Mouse (Mus musculus) cerebellum, postnatal 10 days (tissue): ENCODE measurements at regions not wholly inside any gene's neighbourhood (a gene's known extent, or its start where the extent isn't known, plus 50 kb on each side); places are given as distances from the start of the nearest gene placed in this dataset.
A peak's percentile ranks its signal among the peaks of the same experiment; 100 is the strongest.

Experiments
- DNase-seq, 2 experiments: peaks; one replicate each; pipeline ENCODE4 v3.0.0; 2021; ENCODE audit warnings: mixed read lengths in 2 of 2

DNA sequence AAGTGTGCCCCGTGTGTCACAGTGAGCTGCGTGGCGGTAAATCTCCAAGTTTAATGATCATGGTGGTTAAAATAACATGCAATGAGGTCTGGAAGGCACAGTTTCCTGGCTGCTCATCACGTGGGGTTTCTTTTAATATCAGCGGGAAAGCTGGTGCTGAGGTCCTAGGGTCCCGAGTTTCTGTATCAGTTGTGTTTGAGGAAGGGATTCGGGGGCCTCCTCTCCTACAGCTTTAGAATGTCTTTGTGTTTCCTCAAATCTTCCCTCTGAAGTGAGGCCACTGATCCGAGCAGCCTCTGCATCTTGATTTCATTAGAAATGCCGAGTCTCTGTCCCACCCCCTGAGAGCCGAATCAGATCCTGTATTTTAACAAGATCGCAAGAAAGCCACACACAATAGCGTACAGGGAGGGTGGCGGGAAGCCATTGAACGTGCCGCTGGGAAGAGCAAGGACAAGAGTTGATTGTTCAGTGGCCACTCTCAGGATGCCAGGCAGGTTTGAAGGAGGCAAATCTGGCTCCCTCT lies 215.5 kb downstream of the Ppp4r2 start:
- peak in 1 of 2 experiments; percentile 10 for DNase-seq

DNA sequence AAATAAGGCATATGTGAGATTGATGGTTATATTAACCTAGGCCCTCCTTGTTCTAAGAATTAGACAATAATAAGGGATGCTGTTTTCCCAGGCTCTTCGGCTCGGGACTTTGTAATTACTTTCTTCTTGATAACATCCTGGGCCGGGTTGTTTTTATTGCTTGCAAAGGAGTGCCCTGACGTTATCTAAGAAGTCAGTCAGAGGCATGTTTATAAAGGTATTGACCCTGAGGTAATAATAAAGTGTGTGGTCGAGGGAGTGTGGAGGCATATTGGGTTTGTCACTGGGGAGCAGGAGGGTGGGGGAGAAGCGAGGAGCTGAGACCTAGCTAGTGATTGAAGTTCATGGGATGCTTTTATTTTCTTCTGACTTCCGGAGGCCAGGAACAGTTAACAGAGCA lies 221.5 kb downstream of the Ppp4r2 start:
- DNase-seq = no peak

DNA sequence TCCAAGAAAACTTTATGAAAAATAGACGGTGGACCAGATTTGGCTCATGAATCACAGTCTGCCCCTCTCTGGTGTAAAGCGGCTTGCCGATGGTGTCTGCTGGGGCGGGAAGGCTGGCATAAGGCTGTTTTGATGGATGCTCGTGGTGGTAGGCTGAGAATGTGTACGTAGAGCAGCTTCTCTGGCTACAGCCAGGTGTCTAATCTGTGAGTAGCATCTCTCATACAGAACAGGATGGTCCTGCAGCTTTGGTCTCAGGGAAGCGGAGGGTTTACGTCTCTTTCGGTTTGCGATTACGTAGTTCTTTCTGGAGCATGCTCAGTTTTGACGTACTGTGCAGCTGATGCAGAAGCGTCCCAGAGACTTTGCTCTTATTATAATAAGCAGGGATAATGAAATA lies 222.9 kb downstream of the Ppp4r2 start:
- peak in 1 of 2 experiments; percentile 9 for DNase-seq

DNA sequence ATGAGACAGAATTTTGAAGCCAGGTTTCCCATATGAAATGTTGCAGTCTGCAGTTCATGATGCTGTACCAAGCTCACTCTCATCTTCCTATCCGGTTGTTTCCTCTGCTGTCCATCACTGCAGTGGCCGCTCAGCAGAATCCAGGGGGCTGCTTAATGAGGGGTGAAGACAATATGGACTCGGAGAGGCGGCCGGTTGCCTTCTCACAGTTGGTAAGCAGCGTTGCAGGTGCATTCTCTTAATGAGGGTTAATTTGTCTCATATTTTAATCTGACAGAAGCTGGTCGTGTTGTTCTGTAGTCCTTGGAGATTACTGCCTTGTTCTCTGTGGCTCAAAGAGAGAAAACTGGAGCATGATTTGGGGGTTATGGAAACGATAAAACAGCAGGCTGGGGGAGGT lies 225.6 kb downstream of the Ppp4r2 start:
- peak; percentile 48 to 66 for DNase-seq

DNA sequence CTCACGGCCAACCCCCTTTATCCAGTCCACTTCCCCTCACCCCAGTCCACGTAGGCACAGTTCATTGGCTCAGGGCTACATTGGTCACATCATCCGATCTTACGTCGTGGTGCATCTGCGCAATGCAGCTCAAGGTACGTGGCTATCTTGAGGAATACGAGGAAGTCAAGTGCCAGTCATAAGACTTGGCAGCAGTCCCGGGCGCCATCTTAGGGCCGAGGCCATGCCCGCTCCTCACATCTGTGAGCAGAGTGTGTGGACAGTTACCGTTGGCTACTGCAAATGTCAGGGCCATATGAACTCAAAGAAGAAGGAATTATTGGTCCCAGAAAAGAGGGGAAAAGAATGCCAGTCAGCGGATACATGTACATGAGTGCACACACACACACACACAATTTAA lies 228.8 kb downstream of the Ppp4r2 start:
- peak in 1 of 2 experiments; percentile 24 for DNase-seq

DNA sequence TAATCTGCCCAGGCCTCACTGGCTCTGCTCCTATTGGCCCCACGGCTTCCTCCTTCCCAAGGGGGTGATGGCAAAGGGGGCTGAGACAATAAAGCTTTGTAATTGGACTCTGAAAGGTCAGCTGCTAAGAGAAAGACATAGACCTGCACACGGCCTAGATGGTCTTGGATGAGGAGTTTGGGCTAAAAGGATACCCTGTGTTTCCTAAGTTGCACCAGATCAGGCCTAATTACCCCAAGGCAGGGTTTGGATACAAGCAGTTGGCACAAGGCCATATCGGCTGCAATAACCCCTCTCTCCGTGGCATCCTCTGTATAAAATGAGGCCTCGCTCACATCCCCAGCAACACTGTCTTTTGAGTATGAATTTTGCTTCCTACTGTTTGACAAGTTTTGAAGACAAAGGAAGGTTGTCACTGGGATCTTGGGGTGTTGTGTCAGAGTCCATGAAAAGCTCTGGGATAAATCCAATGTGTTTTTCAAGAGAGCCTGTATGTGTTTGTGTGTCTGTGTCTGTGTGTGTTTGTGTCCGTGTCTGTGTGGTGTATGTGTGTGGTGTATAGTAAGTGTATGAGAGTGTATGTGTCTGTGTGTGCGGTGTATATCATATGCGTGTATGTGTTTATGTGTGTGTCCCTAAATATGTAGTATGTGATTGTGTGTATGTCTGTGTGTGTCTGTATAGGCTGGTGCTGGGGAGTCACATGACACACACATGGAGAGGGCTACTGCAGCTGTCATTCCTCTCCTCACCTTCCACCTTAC lies 242.5 kb downstream of the Ppp4r2 start:
- peak in 1 of 2 experiments; percentile 16 for DNase-seq

DNA sequence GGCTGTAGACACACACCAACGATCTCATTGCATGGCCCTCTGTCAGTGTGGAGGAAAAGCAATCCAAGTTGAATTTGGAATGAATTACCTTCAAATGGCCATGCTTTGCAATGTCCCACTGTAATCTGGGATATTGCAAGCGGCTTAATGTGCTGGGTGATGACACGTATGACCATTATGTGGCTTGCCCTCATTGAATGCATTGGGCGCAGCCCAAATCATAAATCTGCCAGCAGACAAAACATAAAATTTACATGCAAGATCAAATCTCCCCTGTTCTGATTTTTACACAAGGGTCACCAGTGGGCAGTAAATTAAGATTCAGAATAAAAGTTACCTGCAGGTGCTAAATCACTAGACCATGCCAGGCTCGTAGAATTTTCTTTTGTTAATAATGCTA lies 244.9 kb downstream of the Ppp4r2 start:
- DNase-seq = no peak

DNA sequence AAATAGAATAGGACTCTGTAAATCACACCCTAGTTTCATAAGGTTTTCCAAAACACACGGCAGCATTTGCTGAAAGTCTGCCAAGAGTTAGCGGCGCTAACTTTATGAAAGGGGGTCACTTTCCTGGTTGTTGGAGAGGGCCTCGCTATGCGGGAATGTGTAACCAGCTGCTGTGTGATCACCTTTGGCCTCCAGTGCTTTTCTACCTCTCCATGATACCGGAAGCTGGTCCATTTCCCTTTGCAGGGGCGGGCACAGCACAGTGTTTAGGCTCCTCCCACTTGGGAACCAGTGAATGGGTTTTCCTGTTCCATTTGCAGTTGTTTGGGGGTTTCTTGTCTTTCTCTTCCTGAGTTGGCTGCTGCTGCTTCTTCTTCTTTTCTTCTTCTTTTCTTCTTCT lies 250.3 kb downstream of the Ppp4r2 start:
- DNase-seq = no peak

DNA sequence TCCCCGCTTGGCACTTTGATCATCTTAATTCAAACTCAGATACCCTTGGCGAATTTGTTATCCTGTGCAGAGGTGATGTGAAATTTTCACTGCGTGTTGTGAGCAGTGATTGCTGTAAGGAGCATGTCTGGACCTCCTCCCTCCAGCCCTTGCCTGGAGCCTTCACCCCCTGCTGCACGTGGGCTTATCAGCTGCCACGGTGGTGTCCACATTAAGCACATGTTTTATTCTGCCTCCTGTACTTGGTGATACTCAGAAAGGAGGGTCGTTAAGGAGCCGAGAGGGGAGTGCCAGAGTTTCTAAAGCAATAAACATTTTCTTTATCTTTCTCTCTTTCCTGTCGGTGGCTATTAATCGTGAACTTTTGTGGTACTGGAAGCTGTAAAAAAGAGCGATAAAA lies 258.8 kb downstream of the Ppp4r2 start:
- no peak for DNase-seq
